Mouse (Mus musculus): Measurements from ENCODE around the gene Csf2rb. TPM values are rescaled to one million over a fixed set of nuclear protein-coding genes. Genes with fewer than 3 reads are reported as not detected.

Csf2rb gene
- polyA plus RNA-seq, 1 experiment, result 0.27 TPM

- no peak for TF ChIP-seq TAL1 (IDR thresholded peaks at IDR 0.05; ENCODE audit: low read length)
- no peak for TF ChIP-seq GATA1 (IDR thresholded peaks at IDR 0.05; ENCODE audit: low read length)
- Histone ChIP-seq H3K27me3 (ENCODE audit: control insufficient read depth) (peaks cover 4% of the 10 kb centered on the region), H3K9me3 (ENCODE audit: control insufficient read depth, low read length) (no peaks in the 10 kb centered on the region), H3K4me1 (ENCODE audit: control insufficient read depth) (peaks cover 2% of the 10 kb centered on the region; the same call in 1 of the 2 replicates), H3K4me3 (replicated peaks) (no peak overlapping the region), H3K36me3 (ENCODE audit: control insufficient read depth) (no peaks in the 10 kb centered on the region)
Measured at GRCm38 (mm10) chr15:78385564-78385963, 60.0 kb downstream of the Csf2rb start.

- Histone ChIP-seq H3K36me3 (ENCODE audit: control insufficient read depth) (no peaks in the 10 kb centered on the region), H3K4me3 (replicated peaks) (no peak overlapping the region), H3K4me1 (ENCODE audit: control insufficient read depth) (peaks cover 2% of the 10 kb centered on the region; the same call in 1 of the 2 replicates), H3K9me3 (ENCODE audit: control insufficient read depth, low read length) (no peaks in the 10 kb centered on the region), H3K27me3 (ENCODE audit: control insufficient read depth) (peaks cover 21% of the 10 kb centered on the region)
- TF ChIP-seq GATA1 (IDR thresholded peaks at IDR 0.05; ENCODE audit: low read length) (no peak), TAL1 (IDR thresholded peaks at IDR 0.05; ENCODE audit: low read length) (no peak)
Measured at GRCm38 (mm10) chr15:78390855-78391254, 65.3 kb downstream of the Csf2rb start.

- Histone ChIP-seq H3K27me3 (ENCODE audit: control insufficient read depth) (peaks cover 17% of the 10 kb centered on the region), H3K4me1 (ENCODE audit: control insufficient read depth) (peaks cover 11% of the 10 kb centered on the region), H3K36me3 (ENCODE audit: control insufficient read depth) (peaks cover 17% of the 10 kb centered on the region), H3K9me3 (ENCODE audit: control insufficient read depth, low read length) (no peaks in the 10 kb centered on the region), H3K4me3 (replicated peaks) (no peak within 1 kb of the TSS)
- TF ChIP-seq GATA1 (IDR thresholded peaks at IDR 0.05; ENCODE audit: low read length), result no peak
- no peak for TF ChIP-seq TAL1 (IDR thresholded peaks at IDR 0.05; ENCODE audit: low read length)
Measured at GRCm38 (mm10) chr15:78395478-78395962, 70.0 kb downstream of the Csf2rb start, which contains the start of gene Tex33. TSS of gene Tex33 (minus strand) at chr15:78395912.

- Histone ChIP-seq H3K4me1 (ENCODE audit: control insufficient read depth) (peaks cover 65% of the 10 kb centered on the region), H3K36me3 (ENCODE audit: control insufficient read depth) (peaks cover 52% of the 10 kb centered on the region), H3K27me3 (ENCODE audit: control insufficient read depth) (no peaks in the 10 kb centered on the region), H3K9me3 (ENCODE audit: control insufficient read depth, low read length) (no peaks in the 10 kb centered on the region), H3K4me3 (replicated peaks) (no peak overlapping the region)
- TF ChIP-seq GATA1 (IDR thresholded peaks at IDR 0.05; ENCODE audit: low read length), result no peak
- TF ChIP-seq TAL1 (IDR thresholded peaks at IDR 0.05; ENCODE audit: low read length), result no peak
Measured at GRCm38 (mm10) chr15:78401345-78401744, 75.8 kb downstream of the Csf2rb start.

GRCm38 (mm10) chr15:78401921-78402320 lies 76.4 kb downstream of the Csf2rb start:
- no peak overlapping the region for H3K4me3 ChIP-seq (replicated peaks)
- TF ChIP-seq GATA1 (IDR thresholded peaks at IDR 0.05; ENCODE audit: low read length) (no peak), TAL1 (IDR thresholded peaks at IDR 0.05; ENCODE audit: low read length) (no peak)
- H3K4me1 ChIP-seq (ENCODE audit: control insufficient read depth), result peaks cover 63% of the 10 kb centered on the region
- no peaks in the 10 kb centered on the region for H3K9me3 ChIP-seq (ENCODE audit: control insufficient read depth, low read length)
- H3K27me3 ChIP-seq (ENCODE audit: control insufficient read depth), result no peaks in the 10 kb centered on the region
- peaks cover 52% of the 10 kb centered on the region for H3K36me3 ChIP-seq (ENCODE audit: control insufficient read depth)

GRCm38 (mm10) chr15:78402423-78402822 lies 76.9 kb downstream of the Csf2rb start:
- H3K4me1 ChIP-seq (ENCODE audit: control insufficient read depth), result peaks cover 67% of the 10 kb centered on the region
- H3K9me3 ChIP-seq (ENCODE audit: control insufficient read depth, low read length), result no peaks in the 10 kb centered on the region
- TF ChIP-seq GATA1 (IDR thresholded peaks at IDR 0.05; ENCODE audit: low read length) (no peak), TAL1 (IDR thresholded peaks at IDR 0.05; ENCODE audit: low read length) (no peak)
- no peak overlapping the region for H3K4me3 ChIP-seq (replicated peaks)
- peaks cover 54% of the 10 kb centered on the region for H3K36me3 ChIP-seq (ENCODE audit: control insufficient read depth)
- H3K27me3 ChIP-seq (ENCODE audit: control insufficient read depth), result no peaks in the 10 kb centered on the region

GRCm38 (mm10) chr15:78403301-78403741 lies 77.8 kb downstream of the Csf2rb start:
- H3K36me3 ChIP-seq (ENCODE audit: control insufficient read depth), result peaks cover 62% of the 10 kb centered on the region

More at GRCm38 (mm10) chr15:78403301-78403741, 77.8 kb downstream of the Csf2rb start:
- TF ChIP-seq GATA1 (IDR thresholded peaks at IDR 0.05; ENCODE audit: low read length), result no peak
- TF ChIP-seq TAL1 (IDR thresholded peaks at IDR 0.05; ENCODE audit: low read length), result no peak
- Histone ChIP-seq H3K4me3 (replicated peaks) (peak overlapping the region; percentile 100), H3K4me1 (ENCODE audit: control insufficient read depth) (peaks cover 73% of the 10 kb centered on the region), H3K27me3 (ENCODE audit: control insufficient read depth) (no peaks in the 10 kb centered on the region), H3K9me3 (ENCODE audit: control insufficient read depth, low read length) (no peaks in the 10 kb centered on the region)

Other genes with a start within 250 kb of the Csf2rb start
- not detected in 2 replicates for gene Cacng2, start 205.7 kb upstream of the Csf2rb start, polyA plus RNA-seq (2012)
- 17.7 and 19.2 TPM in 2 replicates for gene Ift27, start 151.6 kb upstream of the Csf2rb start, polyA plus RNA-seq (2012)
- gene Pvalb, start 119.4 kb upstream of the Csf2rb start, polyA plus RNA-seq (2012), result not detected in 2 replicates
- gene Ncf4, start 81.0 kb upstream of the Csf2rb start, polyA plus RNA-seq (2012), result 2.5 and 4.8 TPM in 2 replicates
- gene Csf2rb2, start 20.0 kb upstream of the Csf2rb start, polyA plus RNA-seq (2012), result 0.19 and 0.28 TPM in 2 replicates
- gene Tex33, start 70.2 kb downstream of the Csf2rb start, polyA plus RNA-seq (2012), result not detected in 2 replicates
- 3.8 and 3.9 TPM in 2 replicates for gene Tst, start 80.2 kb downstream of the Csf2rb start, polyA plus RNA-seq (2012)
- 68.7 and 72.8 TPM in 2 replicates for gene Mpst, start 80.7 kb downstream of the Csf2rb start, polyA plus RNA-seq (2012)
- gene Kctd17, start 102.8 kb downstream of the Csf2rb start, polyA plus RNA-seq (2012), result 0.07 and 0.10 TPM in 2 replicates
- gene Tmprss6, start 142.9 kb downstream of the Csf2rb start, polyA plus RNA-seq (2012), result 0.02 and 0.07 TPM in 2 replicates
- 0.01 TPM in 1 of 2 replicates, not detected in the other for gene Il2rb, start 169.5 kb downstream of the Csf2rb start, polyA plus RNA-seq (2012)
- gene C1qtnf6, start 205.7 kb downstream of the Csf2rb start, polyA plus RNA-seq (2012), result 0.02 TPM in 1 of 2 replicates, not detected in the other
- gene Sstr3, start 218.9 kb downstream of the Csf2rb start, polyA plus RNA-seq (2012), result not detected in 2 replicates
- gene Rac2, start 247.0 kb downstream of the Csf2rb start, polyA plus RNA-seq (2012), result 12.7 and 13.9 TPM in 2 replicates